Mouse (Mus musculus): ENCODE data around the gene Cpsf3. TPM values are rescaled to one million over a fixed set of nuclear protein-coding genes. Genes with fewer than 3 reads are reported as not detected.
A peak's percentile ranks its signal among the peaks of the same experiment; 100 is the strongest.

Cpsf3 gene
- total RNA-seq, 2 experiments from 2014 or later = 42.2 to 47.1 TPM

GRCm38 (mm10) chr12:21325266-21325665 is 40.1 kb downstream of the Cpsf3 start:
- intact Hi-C loops (cut with DNase I) = no loop called here
- no peak for DNase-seq (ENCODE audit: low spot score in 2 of 2)

GRCm38 (mm10) chr12:21326325-21326724 is 41.1 kb downstream of the Cpsf3 start:
- intact Hi-C loops (cut with DNase I) = no loop called here
- no peak for DNase-seq (ENCODE audit: low spot score in 2 of 2)

GRCm38 (mm10) chr12:21329661-21330400 is 44.6 kb downstream of the Cpsf3 start:
- no peak for DNase-seq (ENCODE audit: low spot score in 2 of 2)
- intact Hi-C loops (cut with DNase I) = no loop called here

- intact Hi-C loops (cut with DNase I) = no loop called here
- peak; percentile 43 to 86 for DNase-seq (ENCODE audit: low spot score in 2 of 2)
These were observed 45.9 kb downstream of the Cpsf3 start for GRCm38 (mm10) chr12:21330961-21331576.

GRCm38 (mm10) chr12:21331711-21332110 is 46.5 kb downstream of the Cpsf3 start:
- intact Hi-C loops (cut with DNase I) = no loop called here

GRCm38 (mm10) chr12:21333021-21333420 is 47.8 kb downstream of the Cpsf3 start:
- DNase-seq (ENCODE audit: low spot score in 2 of 2) = no peak
- intact Hi-C loops (cut with DNase I) = no loop called here

More at GRCm38 (mm10) chr12:21331711-21332110, 46.5 kb downstream of the Cpsf3 start:
- peak in 1 of 2 experiments; percentile 19 for DNase-seq (ENCODE audit: low spot score in 2 of 2)

GRCm38 (mm10) chr12:21333766-21334165 is 48.6 kb downstream of the Cpsf3 start:
- intact Hi-C loops (cut with DNase I) = no loop called here
- no peak for DNase-seq (ENCODE audit: low spot score in 2 of 2)

- peak; percentile 61 to 83 for DNase-seq (ENCODE audit: low spot score in 2 of 2)
- intact Hi-C loops (cut with DNase I) = no loop called here
These were observed 50.7 kb downstream of the Cpsf3 start for GRCm38 (mm10) chr12:21335869-21336268.

- no peak for DNase-seq (ENCODE audit: low spot score in 2 of 2)
- intact Hi-C loops (cut with DNase I) = no loop called here
These were observed 52.0 kb downstream of the Cpsf3 start for GRCm38 (mm10) chr12:21337171-21337570.

GRCm38 (mm10) chr12:21340674-21341073 is 55.5 kb downstream of the Cpsf3 start:
- intact Hi-C loops (cut with DNase I) = no loop called here
- no peak for DNase-seq (ENCODE audit: low spot score in 2 of 2)

GRCm38 (mm10) chr12:21346972-21347371 is 61.8 kb downstream of the Cpsf3 start:
- intact Hi-C loops (cut with DNase I) = no loop called here
- DNase-seq (ENCODE audit: low spot score in 2 of 2) = no peak

- intact Hi-C loops (cut with DNase I) = no loop called here
These were observed 65.1 kb downstream of the Cpsf3 start for GRCm38 (mm10) chr12:21350113-21350876.

GRCm38 (mm10) chr12:21353681-21354080 is 68.5 kb downstream of the Cpsf3 start:
- no peak for DNase-seq (ENCODE audit: low spot score in 2 of 2)
- intact Hi-C loops (cut with DNase I) = no loop called here

More at GRCm38 (mm10) chr12:21350113-21350876, 65.1 kb downstream of the Cpsf3 start:
- DNase-seq (ENCODE audit: low spot score in 2 of 2) = no peak

GRCm38 (mm10) chr12:21362686-21363085 is 77.5 kb downstream of the Cpsf3 start:
- DNase-seq (ENCODE audit: low spot score in 2 of 2) = no peak
- intact Hi-C loops (cut with DNase I) = no loop called here

- no peak for DNase-seq (ENCODE audit: low spot score in 2 of 2)
- intact Hi-C loops (cut with DNase I) = no loop called here
These were observed 78.0 kb downstream of the Cpsf3 start for GRCm38 (mm10) chr12:21363195-21363594.

Other genes with a start within 250 kb of the Cpsf3 start
- 10 to 100 TPM; 33.0 to 35.2 TPM for gene Itgb1bp1, start 893 bp downstream of the Cpsf3 start, total RNA-seq (2021)
- gene Iah1, start 31.0 kb downstream of the Cpsf3 start, total RNA-seq (2021) = 10 to 100 TPM; 13.0 to 15.6 TPM
- gene Adam17, start 88.2 kb downstream of the Cpsf3 start, total RNA-seq (2021) = 10 to 100 TPM; 18.0 to 23.8 TPM
- 100 to 1,000 TPM; 445 to 481 TPM for gene Ywhaq, start 132.2 kb downstream of the Cpsf3 start, total RNA-seq (2021)

Measured in left cerebral cortex, postnatal 25 days (tissue).